Mouse (Mus musculus) left cerebral cortex, adult 2 months (tissue): ENCODE data around the gene Comt. TPM values are rescaled to one million over a fixed set of nuclear protein-coding genes. Genes with fewer than 3 reads are reported as not detected.
A peak's percentile ranks its signal among the peaks of the same experiment; 100 is the strongest.

ENCODE experiments used
- DNase-seq, 2 experiments: peaks; one replicate each; pipeline ENCODE4 v3.0.0; 2021 to 2022; ENCODE audit warnings: low spot score in 2 of 2, mixed read lengths in 1 of 2; ENCODE audit errors: extremely low spot score in 1 of 2
- H3K27ac ChIP-seq: fragments of 200-600 bp; 2 replicates; pipeline ENCODE4 v1.8.1; 2022
- H3K4me3 ChIP-seq: fragments of 200-600 bp; 2 replicates; pipeline ENCODE4 v1.8.1; 2022
- CTCF ChIP-seq: fragments of 200-600 bp; IDR thresholded peaks from 2 replicates; pipeline ENCODE4 v1.8.1; 2022; ENCODE audit warnings: antibody characterized with exemption, mild to moderate bottlenecking, moderate library complexity
- intact Hi-C: fragments of 180-260 bp; cut with DNase I; formaldehyde crosslinking; loops from one replicate; pipeline ENCODE4 v1.15.1; 2025
- total RNA-seq, 2 experiments: library from RNA; stranded (reverse); gene quantifications; 2 replicates each; pipeline ENCODE4 v1.2.3; 2021

The Comt gene
- total RNA-seq, 2 experiments from 2014 or later, result 87.2 to 87.6 TPM

- intact Hi-C loops, result loop anchor here (1.0 kb wide), 1 partner anchor 61 kb away; no protein-coding TSS in a partner anchor
- TF ChIP-seq CTCF, result peak; percentile 80
- peak in 1 of 2 experiments; percentile 55 for DNase-seq
- Histone ChIP-seq H3K4me3 (no peak overlapping the region), H3K27ac (peak overlapping the region; percentile 77)
Measured at GRCm38 (mm10) chr16:18406293-18406692, 20.4 kb downstream of the Comt start.

- no peak for DNase-seq
- Histone ChIP-seq H3K4me3 (no peak overlapping the region), H3K27ac (peak overlapping the region; percentile 77)
- intact Hi-C loops, result loop anchor here (1.0 kb wide), 1 partner anchor 61 kb away; no protein-coding TSS in a partner anchor
- TF ChIP-seq CTCF, result no peak
Measured at GRCm38 (mm10) chr16:18405876-18406275, 20.8 kb downstream of the Comt start.

DNA sequence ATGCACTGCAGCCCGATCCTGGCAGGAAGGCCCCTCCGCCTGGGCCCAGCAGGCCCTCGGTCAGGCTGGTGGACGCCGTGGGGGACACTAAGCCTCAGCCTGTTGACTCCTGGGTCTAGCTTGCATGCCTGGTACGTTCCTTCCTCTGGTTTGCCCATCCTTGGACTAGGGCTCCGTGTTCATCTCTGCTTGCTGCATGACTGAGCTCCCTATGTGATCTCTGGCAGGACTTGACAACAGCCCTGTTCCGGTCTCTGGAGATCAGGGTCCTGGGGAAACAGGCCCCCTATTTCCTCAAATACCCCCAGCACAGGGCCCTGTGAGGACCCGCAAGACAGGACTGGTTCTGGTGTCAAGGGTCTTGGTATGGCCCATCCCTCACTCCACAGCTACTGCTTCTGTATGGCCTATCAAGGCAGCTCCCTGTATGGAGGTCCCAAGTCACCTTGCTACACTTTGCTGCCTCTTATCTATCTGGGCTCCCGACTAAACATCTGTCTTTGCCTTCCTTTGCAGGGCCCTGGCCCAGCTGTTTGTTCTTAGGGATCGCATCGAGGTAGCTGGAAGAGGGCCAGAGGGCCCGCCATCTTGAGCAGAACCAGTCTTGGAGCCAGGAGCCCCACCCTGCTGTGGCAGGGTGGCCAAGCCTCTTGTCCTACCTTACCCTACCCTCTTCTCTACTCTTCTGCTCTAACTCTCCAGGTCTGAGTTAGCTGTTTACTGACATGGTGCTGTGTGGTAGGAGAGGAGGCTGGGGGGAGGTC, 21.4 kb downstream of the Comt start:
- DNase-seq, result no peak
- H3K4me3 ChIP-seq, result no peak overlapping the region
- H3K27ac ChIP-seq, result peak overlapping the region; percentile 77
- intact Hi-C loops, result no loop called here
- TF ChIP-seq CTCF, result no peak

- TF ChIP-seq CTCF, result no peak
- DNase-seq, result no peak
- no peak overlapping the region for H3K27ac ChIP-seq
- intact Hi-C loops, result no loop called here
- H3K4me3 ChIP-seq, result no peak overlapping the region
Measured at GRCm38 (mm10) chr16:18403285-18403684, 23.4 kb downstream of the Comt start.

DNA sequence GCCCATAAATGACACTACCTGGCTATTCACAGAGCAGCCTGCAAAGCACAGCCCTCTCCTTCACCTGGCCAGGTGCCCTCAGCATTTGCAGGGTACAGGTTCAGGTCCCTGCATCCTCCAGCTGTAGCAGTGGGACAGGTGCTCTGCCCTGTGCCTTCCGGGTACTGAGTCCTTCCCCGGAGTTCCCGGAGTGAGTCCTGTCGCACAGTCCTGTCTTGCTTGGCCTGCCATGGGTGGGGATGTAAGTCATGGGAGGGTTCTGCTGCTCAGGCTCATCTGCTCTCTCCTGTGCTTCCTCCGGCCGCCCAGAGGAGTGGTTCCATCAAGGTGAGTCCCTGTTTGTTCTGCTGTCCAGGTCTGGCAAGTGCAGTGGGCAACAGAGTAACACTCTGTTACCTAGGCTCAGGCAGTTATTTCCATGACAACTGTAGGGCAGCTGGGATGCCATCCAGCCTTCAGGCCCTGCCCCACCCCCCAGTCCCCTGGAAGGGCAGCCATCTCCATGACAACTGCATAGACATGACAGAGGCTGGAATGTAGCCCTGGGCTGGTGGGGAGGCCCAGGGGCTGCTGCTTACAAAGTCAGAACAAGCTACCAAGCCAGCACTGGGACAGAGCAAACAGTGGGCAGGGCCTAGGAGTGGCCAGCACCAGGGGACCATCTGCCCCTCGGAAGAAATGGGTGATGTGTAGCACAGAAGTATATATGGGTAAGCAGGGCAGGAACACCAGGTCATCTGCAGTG, 26.0 kb downstream of the Comt start:
- no peak for TF ChIP-seq CTCF
- Histone ChIP-seq H3K27ac (no peak overlapping the region), H3K4me3 (no peak overlapping the region)
- DNase-seq, result no peak
- intact Hi-C loops, result no loop called here

DNA sequence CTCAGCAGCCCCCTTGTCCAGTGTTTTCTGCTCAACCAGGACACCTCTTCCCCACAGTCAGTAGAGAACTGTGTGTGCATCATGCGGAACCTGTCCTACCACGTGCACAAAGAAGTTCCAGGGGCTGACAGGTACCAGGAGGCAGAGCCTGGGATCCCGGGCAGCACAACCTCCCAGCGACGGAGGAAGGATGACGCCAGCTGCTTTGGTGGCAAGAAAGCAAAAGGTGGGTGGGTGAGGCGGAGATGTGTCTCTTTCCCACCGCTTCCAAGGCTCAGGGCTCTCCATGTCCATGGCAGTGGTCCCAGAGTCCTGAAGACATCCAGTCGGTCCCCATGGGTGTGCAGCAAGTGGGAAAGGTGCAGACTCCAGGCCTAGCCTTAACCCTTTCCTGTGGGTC, 26.6 kb downstream of the Comt start:
- H3K4me3 ChIP-seq, result no peak overlapping the region
- no peak for TF ChIP-seq CTCF
- intact Hi-C loops, result no loop called here
- H3K27ac ChIP-seq, result no peak overlapping the region
- peak in 1 of 2 experiments; percentile 42 for DNase-seq

- DNase-seq, result no peak
- Histone ChIP-seq H3K27ac (no peak overlapping the region), H3K4me3 (no peak overlapping the region)
- intact Hi-C loops, result no loop called here
- no peak for TF ChIP-seq CTCF
Measured at GRCm38 (mm10) chr16:18396791-18397621, 29.6 kb downstream of the Comt start.

- no peak for DNase-seq
- no peak overlapping the region for H3K4me3 ChIP-seq
- 0 out of 2 replicates have a peak overlapping the region, but pooled peaks have one; percentile 19 for H3K27ac ChIP-seq
- intact Hi-C loops, result no loop called here
- no peak for TF ChIP-seq CTCF
Measured at GRCm38 (mm10) chr16:18396201-18396600, 30.5 kb downstream of the Comt start.

DNA sequence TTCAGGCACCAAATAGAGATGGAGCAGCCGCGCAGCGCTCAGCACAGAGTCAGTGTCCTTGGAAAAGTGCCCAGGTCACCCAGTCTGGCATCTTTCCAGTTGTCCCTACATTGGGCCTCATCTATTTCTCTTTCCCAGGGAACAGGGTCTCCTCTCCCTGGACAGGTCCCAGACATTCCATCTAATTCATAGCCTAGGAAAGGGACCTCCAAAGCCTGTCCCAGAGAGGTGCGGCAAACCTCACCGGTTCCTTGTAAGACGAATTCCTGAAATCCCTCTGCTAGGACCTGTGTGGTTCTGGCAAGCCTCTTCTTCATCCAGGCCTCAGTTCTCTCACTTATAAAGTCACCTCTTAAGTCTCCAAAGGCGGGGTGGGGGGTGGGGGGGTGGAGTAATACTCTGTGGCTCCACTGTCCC, 31.0 kb downstream of the Comt start:
- intact Hi-C loops, result no loop called here
- TF ChIP-seq CTCF, result no peak
- H3K27ac ChIP-seq, result no peak overlapping the region

GRCm38 (mm10) chr16:18394777-18395619, 31.7 kb downstream of the Comt start:
- no peak for TF ChIP-seq CTCF
- DNase-seq, result no peak
- intact Hi-C loops, result no loop called here
- H3K4me3 ChIP-seq, result no peak overlapping the region
- peak overlapping the region; percentile 55; the same call in 1 of the 2 replicates for H3K27ac ChIP-seq

More for the DNA sequence above, 31.0 kb downstream of the Comt start:
- H3K4me3 ChIP-seq, result no peak overlapping the region
- DNase-seq, result no peak

DNA sequence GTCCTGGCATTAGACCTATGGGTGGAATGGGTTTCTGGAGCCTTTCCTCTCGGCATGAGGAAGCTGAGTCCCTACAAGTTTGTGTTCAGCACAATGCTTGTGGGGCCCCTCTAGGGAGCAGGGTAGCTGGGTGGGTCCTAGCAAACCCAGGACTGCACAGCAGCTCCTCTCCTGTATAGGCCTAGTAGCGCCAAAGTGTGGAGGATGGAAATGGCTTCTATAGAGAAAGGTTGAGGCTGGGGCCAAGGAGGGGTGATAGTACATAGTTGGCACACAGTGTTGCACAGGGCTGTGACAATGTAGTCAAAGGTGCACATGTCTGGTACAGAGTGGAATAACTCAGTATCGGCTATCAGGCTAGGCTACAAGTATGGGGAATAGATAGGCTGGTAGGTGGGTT, 32.6 kb downstream of the Comt start:
- Histone ChIP-seq H3K27ac (no peak overlapping the region), H3K4me3 (no peak overlapping the region)
- no peak for DNase-seq
- TF ChIP-seq CTCF, result no peak
- intact Hi-C loops, result no loop called here
